Mouse (Mus musculus) stomach, postnatal 0 days (tissue): ENCODE measurements at regions not wholly inside any gene's neighbourhood (a gene's known extent, or its start where the extent isn't known, plus 50 kb on each side); places are given as distances from the start of the nearest gene placed in this dataset.

Experiments used
- CTCF ChIP-seq: IDR thresholded peaks from 2 replicates; pipeline ENCODE4 v1.5.1; 2016; ENCODE audit warnings: antibody characterized with exemption, low read depth, mild to moderate bottlenecking, moderate library complexity
- EP300 ChIP-seq: optimal IDR thresholded peaks from 2 replicates; pipeline ENCODE3; 2016; ENCODE audit warnings: antibody characterized with exemption

- no peak for TF ChIP-seq EP300
- TF ChIP-seq CTCF: no peak
These were observed 82.6 kb downstream of the Fam76b start for GRCm38 (mm10) chr9:13910091-13910490.
